Mouse (Mus musculus) liver, embryonic 14.5 days (tissue): ENCODE results near the gene Hectd4.

Experiments
- CTCF ChIP-seq: IDR thresholded peaks from 2 replicates; pipeline ENCODE4 v1.5.1; 2016; ENCODE audit warnings: antibody characterized with exemption, low read depth, control low read depth
- EP300 ChIP-seq: IDR thresholded peaks from 2 replicates; pipeline ENCODE4 v1.6.1; 2016; ENCODE audit warnings: antibody characterized with exemption, low read depth

GRCm38 (mm10) chr5:121393402-121393801 is 173.4 kb downstream of the Hectd4 start:
- TF ChIP-seq CTCF (no peak), EP300 (no peak)
